Mouse (Mus musculus): ENCODE data around the gene R3hdm2. TPM values are rescaled to one million over a fixed set of nuclear protein-coding genes. Genes with fewer than 3 reads are reported as not detected.

Gene R3hdm2
- total and polyA plus RNA-seq, 3 experiments, result 8.2 to 60.6 TPM; not detected in 1

- Histone ChIP-seq H3K9me3 (replicated peaks; ENCODE audit: insufficient read depth, low read length) (no peaks in the 10 kb centered on the region), H3K79me2 (ENCODE audit: control insufficient read depth, insufficient read depth, low read length, poor library complexity) (no peaks in the 10 kb centered on the region; the same call in 1 of the 2 replicates), H3K9ac (ENCODE audit: control insufficient read depth, low read depth, low read length, poor library complexity, severe bottlenecking) (peak overlapping the region; percentile 67), H3K27me3 (ENCODE audit: control insufficient read depth in 1 of 2, insufficient read depth in 2 of 2, low read length in 2 of 2) (no peaks in the 10 kb centered on the region), H3K4me3 (ENCODE audit: control insufficient read depth in 1 of 2, insufficient read depth in 1 of 2, low read depth in 2 of 2, low read length in 2 of 2) (peak overlapping the region; percentile 45 to 63), H3K4me1 (ENCODE audit: control insufficient read depth in 1 of 2, insufficient read depth in 2 of 2, low read length in 2 of 2) (peaks cover 0 to 33% of the 10 kb centered on the region in 2 experiments; a peak in 3 of 4 replicates), H3K27ac (ENCODE audit: control insufficient read depth, low read depth, low read length) (peak overlapping the region; percentile 62), H3K36me3 (ENCODE audit: control insufficient read depth in 1 of 2, insufficient read depth in 2 of 2, low read length in 2 of 2) (peaks cover 0 to 5% of the 10 kb centered on the region in 2 experiments; a peak in 2 of 4 replicates)
- no peak for DNase-seq (ENCODE audit: low read depth, low spot score)
- no peak for TF ChIP-seq MXI1 (IDR thresholded peaks at IDR 0.05; ENCODE audit: low read depth, low read length)
- peak; percentile 39; the same call in 1 of the 2 replicates for TF ChIP-seq MAZ (IDR thresholded peaks at IDR 0.05; ENCODE audit: low read depth, low read length)
- no peak for TF ChIP-seq SIN3A (IDR thresholded peaks at IDR 0.05; ENCODE audit: low read length)
These were observed 132.2 kb downstream of the R3hdm2 start for GRCm38 (mm10) chr10:127512307-127512666.

GRCm38 (mm10) chr10:127512813-127513212, 132.7 kb downstream of the R3hdm2 start:
- Histone ChIP-seq H3K27me3 (ENCODE audit: control insufficient read depth in 1 of 2, insufficient read depth in 2 of 2, low read length in 2 of 2) (no peaks in the 10 kb centered on the region), H3K9me3 (replicated peaks; ENCODE audit: insufficient read depth, low read length) (no peaks in the 10 kb centered on the region), H3K27ac (ENCODE audit: control insufficient read depth, low read depth, low read length) (peak overlapping the region; percentile 64), H3K4me3 (ENCODE audit: control insufficient read depth in 1 of 2, insufficient read depth in 1 of 2, low read depth in 2 of 2, low read length in 2 of 2) (peak overlapping the region; percentile 45 to 63), H3K9ac (ENCODE audit: control insufficient read depth, low read depth, low read length, poor library complexity, severe bottlenecking) (peak overlapping the region; percentile 67), H3K79me2 (ENCODE audit: control insufficient read depth, insufficient read depth, low read length, poor library complexity) (no peaks in the 10 kb centered on the region; the same call in 1 of the 2 replicates), H3K36me3 (ENCODE audit: control insufficient read depth in 1 of 2, insufficient read depth in 2 of 2, low read length in 2 of 2) (peaks cover 0 to 9% of the 10 kb centered on the region in 2 experiments; a peak in 2 of 4 replicates), H3K4me1 (ENCODE audit: control insufficient read depth in 1 of 2, insufficient read depth in 2 of 2, low read length in 2 of 2) (peaks cover 0 to 33% of the 10 kb centered on the region in 2 experiments; a peak in 3 of 4 replicates)
- DNase-seq (ENCODE audit: low read depth, low spot score), result peak; percentile 95
- TF ChIP-seq ELF1 (IDR thresholded peaks at IDR 0.05; ENCODE audit: low read depth, low read length), result peak; percentile 47; the same call in 1 of the 2 replicates
- peak; percentile 9; the same call in 1 of the 2 replicates for TF ChIP-seq GATA1 (IDR thresholded peaks at IDR 0.05; ENCODE audit: low read depth, low read length)
- 0 out of 2 replicates have a peak, but pooled peaks have one; percentile 10 for TF ChIP-seq USF1 (IDR thresholded peaks at IDR 0.05; ENCODE audit: low read depth, low read length)
- peak; percentile 76 for TF ChIP-seq MAX (IDR thresholded peaks at IDR 0.05; ENCODE audit: low read length)
- peak; percentile 56 for TF ChIP-seq ETS1 (IDR thresholded peaks at IDR 0.05; ENCODE audit: low read depth, low read length)
- TF ChIP-seq SIN3A (IDR thresholded peaks at IDR 0.05; ENCODE audit: low read length), result peak; percentile 90
- TF ChIP-seq SMC3 (IDR thresholded peaks at IDR 0.05; ENCODE audit: low read depth, low read length), result peak; percentile 69
- peak; percentile 33; the same call in 1 of the 2 replicates for TF ChIP-seq NRF1 (IDR thresholded peaks at IDR 0.05; ENCODE audit: insufficient read depth, low read depth, low read length, poor library complexity, severe bottlenecking)
- TF ChIP-seq RAD21 (IDR thresholded peaks at IDR 0.05; ENCODE audit: low read depth, low read length), result peak; percentile 65
- TF ChIP-seq RCOR1 (IDR thresholded peaks at IDR 0.05; ENCODE audit: low read depth, low read length), result 0 out of 2 replicates have a peak, but pooled peaks have one; percentile 55
- TF ChIP-seq POLR2A (IDR thresholded peaks at IDR 0.05; ENCODE audit: control insufficient read depth in 1 of 2, insufficient read depth in 1 of 2, low read depth in 1 of 2, low read length in 2 of 2, poor library complexity in 1 of 2), result peak in 1 of 2 experiments; percentile 60; a peak in 2 of 4 replicates
- no peak for TF ChIP-seq UBTF (IDR thresholded peaks at IDR 0.05; ENCODE audit: borderline replicate concordance, insufficient read depth, low read depth, low read length)
- peak; percentile 90 for TF ChIP-seq MXI1 (IDR thresholded peaks at IDR 0.05; ENCODE audit: low read depth, low read length)
- TF ChIP-seq MYC (IDR thresholded peaks at IDR 0.05; ENCODE audit: low read depth, low read length), result peak; percentile 75
- peak in 2 of 3 experiments; percentile 98 to 100; a peak in 5 of 6 replicates for TF ChIP-seq CTCF (IDR thresholded peaks at IDR 0.05 in 2 of 3, conservative IDR thresholded peaks at IDR 0.05 in 1 of 3; ENCODE audit: control insufficient read depth in 1 of 3, insufficient read depth in 1 of 3, low read depth in 2 of 3, low read length in 3 of 3, poor library complexity in 1 of 3, severe bottlenecking in 1 of 3)
- peak; percentile 25 for TF ChIP-seq ZC3H11A (IDR thresholded peaks at IDR 0.05; ENCODE audit: low read depth, low read length)
- TF ChIP-seq NELFE (IDR thresholded peaks at IDR 0.05; ENCODE audit: low read depth, low read length), result peak; percentile 52; the same call in 1 of the 2 replicates
- no peak for TF ChIP-seq ZKSCAN1 (IDR thresholded peaks at IDR 0.05; ENCODE audit: low read depth, low read length)
- 0 out of 2 replicates have a peak, but pooled peaks have one; percentile 51 for TF ChIP-seq ZMIZ1 (IDR thresholded peaks at IDR 0.05; ENCODE audit: low read depth, low read length)
- TF ChIP-seq GABPA (IDR thresholded peaks at IDR 0.05; ENCODE audit: low read depth, low read length), result no peak
- 0 out of 2 replicates have a peak, but pooled peaks have one; percentile 32 for TF ChIP-seq JUND (IDR thresholded peaks at IDR 0.05; ENCODE audit: low read depth, low read length)
- no peak for TF ChIP-seq USF2 (IDR thresholded peaks at IDR 0.05; ENCODE audit: borderline replicate concordance in 1 of 2, insufficient read depth in 1 of 2, low read depth in 1 of 2, low read length in 2 of 2)
- TF ChIP-seq KAT2A (conservative IDR thresholded peaks at IDR 0.05; ENCODE audit: low read depth, low read length), result no peak
- no peak for TF ChIP-seq MYB (IDR thresholded peaks at IDR 0.05; ENCODE audit: low read depth, low read length)
- TF ChIP-seq BHLHE40 (IDR thresholded peaks at IDR 0.05; ENCODE audit: borderline replicate concordance, low read depth, low read length), result peak; percentile 48; the same call in 1 of the 2 replicates
- peak; percentile 47; the same call in 1 of the 2 replicates for TF ChIP-seq TBP (IDR thresholded peaks at IDR 0.05; ENCODE audit: low read depth, low read length)
- no peak for TF ChIP-seq ZNF384 (IDR thresholded peaks at IDR 0.05; ENCODE audit: low read depth, low read length)
- peak; percentile 74; the same call in 1 of the 2 replicates for TF ChIP-seq TCF12 (IDR thresholded peaks at IDR 0.05; ENCODE audit: low read depth, low read length)
- no peak for TF ChIP-seq CHD1 (IDR thresholded peaks at IDR 0.05; ENCODE audit: low read depth, low read length)

Measured in MEL (cell line).